Mouse (Mus musculus) CH12.LX (cell line): ENCODE measurements around the gene Hes5.

Source experiments
- CHD2 ChIP-seq: IDR thresholded peaks from 2 replicates; pipeline ENCODE4 v1.6.1; 2011; ENCODE audit warnings: low read length, improper control_type of control experiment
- CTCF ChIP-seq, 2 experiments: IDR thresholded peaks in 1 of 2; conservative IDR thresholded peaks in 1 of 2; 2 replicates each; pipeline ENCODE4 v1.5.1; 2011 to 2012; ENCODE audit warnings: low read depth in 2 of 2, low read length in 2 of 2, improper control_type of control experiment in 1 of 2, inconsistent platforms in 1 of 2, mild to moderate bottlenecking in 1 of 2, moderate library complexity in 1 of 2
- ELF1 ChIP-seq: IDR thresholded peaks from 2 replicates; pipeline ENCODE4 v1.6.1; 2014; ENCODE audit warnings: low read depth, mild to moderate bottlenecking, inconsistent platforms, low read length, improper control_type of control experiment
- EP300 ChIP-seq: IDR thresholded peaks from 2 replicates; pipeline ENCODE4 v1.6.1; 2011; ENCODE audit warnings: low read length, improper control_type of control experiment
- MAX ChIP-seq: IDR thresholded peaks from 2 replicates; pipeline ENCODE4 v1.6.1; 2011; ENCODE audit warnings: low read length, improper control_type of control experiment
- MEF2A ChIP-seq: IDR thresholded peaks from 2 replicates; pipeline ENCODE4 v1.6.1; 2014; ENCODE audit warnings: low read depth, mild to moderate bottlenecking, inconsistent platforms, low read length, improper control_type of control experiment, borderline replicate concordance
- POLR2A ChIP-seq: IDR thresholded peaks from 2 replicates; pipeline ENCODE4 v1.6.1; 2011; ENCODE audit warnings: low read depth, mild to moderate bottlenecking, improper control_type of control experiment, low read length
- TBP ChIP-seq: conservative IDR thresholded peaks from 2 replicates; pipeline ENCODE4 v1.6.1; 2011; ENCODE audit warnings: low read depth, low read length, improper control_type of control experiment
- ZNF384 ChIP-seq: IDR thresholded peaks from 2 replicates; pipeline ENCODE4 v1.6.1; 2012; ENCODE audit warnings: low read depth, low read length, improper control_type of control experiment, inconsistent platforms

DNA sequence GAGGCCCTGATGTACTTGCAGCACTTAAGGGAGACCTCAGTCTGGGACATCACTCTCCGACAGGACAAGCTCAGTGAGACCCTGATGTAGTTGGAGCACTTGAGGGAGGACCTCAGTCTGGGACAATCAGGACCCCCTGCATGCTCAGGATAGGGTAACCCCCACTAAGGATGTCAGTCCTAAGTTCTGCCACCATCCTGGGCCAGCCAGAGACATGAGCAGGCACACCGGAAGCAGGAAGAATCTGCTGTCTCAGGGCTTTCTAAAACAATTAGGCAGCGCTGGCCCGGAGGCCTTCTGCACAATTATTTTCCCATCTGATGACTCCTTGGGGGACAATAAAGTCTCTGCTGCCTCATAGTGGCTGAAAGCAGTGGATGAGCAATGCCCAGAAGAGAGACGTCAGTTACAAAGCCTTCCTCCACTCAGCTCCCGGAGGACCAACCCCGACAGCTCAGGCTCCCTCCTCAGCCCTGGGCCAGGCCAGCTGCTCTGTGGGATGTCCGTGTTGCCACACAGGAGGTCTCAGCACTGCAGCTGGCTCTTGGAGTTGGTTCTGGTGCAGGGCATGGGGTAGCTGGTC lies 35.9 kb downstream of the Hes5 start:
- TF ChIP-seq CTCF (conservative IDR thresholded peaks at IDR 0.05 in 1 of 2, IDR thresholded peaks at IDR 0.05 in 1 of 2; ENCODE audit: low read depth in 2 of 2, low read length in 2 of 2) (peak in 1 of 2 experiments; percentile 47; a peak in 2 of 4 replicates), EP300 (no peak), MAX (no peak), MEF2A (no peak), ZNF384 (no peak), POLR2A (no peak), TBP (no peak), CHD2 (no peak), ELF1 (no peak)
